Mouse (Mus musculus): ENCODE measurements around the gene Clstn2.
A peak's percentile ranks its signal among the peaks of the same experiment; 100 is the strongest.

Clstn2 gene

DNA sequence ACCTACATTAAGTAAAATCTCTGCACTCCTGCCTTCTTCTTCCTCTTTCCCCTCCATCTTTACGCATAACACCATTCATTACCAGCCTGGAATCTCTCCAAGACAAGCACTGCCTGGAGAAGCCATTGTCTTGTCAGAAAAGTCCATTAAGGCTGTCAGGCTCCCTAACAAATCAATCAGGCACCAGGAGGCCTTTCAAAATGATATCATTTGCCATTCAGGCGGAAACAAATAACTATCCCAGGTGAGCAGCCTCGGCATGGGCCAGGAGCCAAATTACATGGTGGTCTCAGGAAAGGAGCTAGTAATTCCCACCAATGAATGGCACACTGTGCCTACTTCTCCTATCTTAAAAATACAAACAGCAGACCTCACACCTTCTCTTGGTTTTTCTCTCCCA lies 260.6 kb downstream of the Clstn2 start:
- no peak for DNase-seq

DNA sequence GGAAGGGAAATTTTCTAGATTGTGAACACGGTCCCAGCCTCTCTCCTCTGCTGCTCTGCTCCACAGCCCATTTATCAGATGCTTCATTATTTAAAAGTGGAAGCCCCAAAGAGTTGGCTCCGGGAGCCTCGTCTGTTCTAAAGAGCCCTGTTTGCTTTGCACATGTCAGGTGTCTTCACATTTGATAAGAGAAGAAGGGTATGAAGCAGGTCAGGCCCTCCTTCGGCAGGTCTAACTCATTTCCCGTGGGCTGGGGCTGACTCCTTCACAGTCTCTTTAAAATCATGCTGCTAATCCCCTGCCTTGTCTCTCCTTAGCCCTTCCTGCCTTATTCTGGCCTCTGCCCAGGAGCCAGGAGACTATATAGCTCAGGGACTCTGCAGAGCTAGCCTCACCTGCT lies 263.6 kb downstream of the Clstn2 start:
- no peak for DNase-seq

DNA sequence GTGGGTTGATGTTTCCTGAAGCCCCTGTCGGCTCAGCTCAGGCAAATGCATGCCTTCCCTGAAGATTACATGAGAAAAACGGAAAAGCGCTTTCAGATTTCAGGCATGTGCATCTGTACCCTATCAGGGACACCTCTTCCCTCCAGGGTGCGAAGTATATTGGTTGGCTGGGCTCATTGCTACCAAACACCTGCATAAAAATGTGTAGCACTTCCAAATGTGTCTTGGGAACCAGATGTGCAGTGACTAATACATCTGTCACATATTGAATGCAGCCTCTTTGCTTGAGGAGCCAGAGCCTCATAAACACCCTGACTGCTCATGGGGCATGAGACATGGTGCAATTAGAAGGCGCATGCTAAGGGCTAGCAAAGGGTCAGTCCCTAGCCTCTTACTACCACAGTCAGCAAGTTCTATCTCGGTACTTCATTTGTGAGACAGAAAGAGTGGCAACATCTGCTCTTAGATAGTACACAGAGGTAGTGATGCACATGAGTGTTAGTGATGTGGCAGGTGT lies 267.7 kb downstream of the Clstn2 start:
- no peak for DNase-seq

DNA sequence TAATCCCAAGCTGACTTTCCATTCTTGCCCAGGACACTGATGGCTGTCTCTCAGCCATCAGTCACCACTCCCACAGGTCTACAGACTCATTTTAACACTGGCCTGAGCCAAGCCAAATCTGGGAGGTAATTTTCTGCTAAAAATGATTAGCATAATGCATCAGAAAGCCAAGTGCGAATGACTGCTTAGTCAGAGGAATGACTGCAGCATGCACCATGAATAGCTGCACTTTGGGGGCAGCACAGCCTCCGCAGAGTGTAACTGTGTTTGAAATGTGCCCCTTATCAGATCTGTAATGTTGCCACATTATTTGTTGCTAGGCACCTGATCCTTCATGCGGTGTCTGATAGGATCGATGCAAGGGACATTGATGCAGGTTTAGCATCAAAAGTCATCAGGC lies 269.9 kb downstream of the Clstn2 start:
- no peak for DNase-seq

GRCm38 (mm10) chr9:97755599-97756270 lies 277.2 kb downstream of the Clstn2 start:
- no peak for DNase-seq

- DNase-seq: no peak
Observed at GRCm38 (mm10) chr9:97753715-97754114, 279.3 kb downstream of the Clstn2 start.

DNA sequence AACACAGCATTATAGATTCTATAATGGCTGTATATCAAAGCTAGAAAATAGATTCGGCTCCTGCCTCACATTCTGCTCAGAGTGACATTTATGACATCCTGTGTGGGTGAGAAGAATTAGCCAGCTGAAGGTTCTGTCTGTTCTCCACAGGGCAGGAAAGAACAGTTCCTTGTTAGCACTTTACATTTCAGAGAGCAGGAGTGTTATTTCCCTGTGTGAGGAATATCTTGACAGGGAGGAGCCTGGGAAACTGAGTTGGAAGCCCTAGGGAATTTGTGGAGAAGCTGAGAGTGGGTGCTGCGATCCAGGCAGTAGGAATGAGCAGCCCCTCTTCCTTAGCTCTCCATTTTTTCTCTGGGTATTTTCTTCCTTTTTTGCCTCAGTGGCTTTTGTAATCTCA lies 286.4 kb downstream of the Clstn2 start:
- no peak for DNase-seq

DNA sequence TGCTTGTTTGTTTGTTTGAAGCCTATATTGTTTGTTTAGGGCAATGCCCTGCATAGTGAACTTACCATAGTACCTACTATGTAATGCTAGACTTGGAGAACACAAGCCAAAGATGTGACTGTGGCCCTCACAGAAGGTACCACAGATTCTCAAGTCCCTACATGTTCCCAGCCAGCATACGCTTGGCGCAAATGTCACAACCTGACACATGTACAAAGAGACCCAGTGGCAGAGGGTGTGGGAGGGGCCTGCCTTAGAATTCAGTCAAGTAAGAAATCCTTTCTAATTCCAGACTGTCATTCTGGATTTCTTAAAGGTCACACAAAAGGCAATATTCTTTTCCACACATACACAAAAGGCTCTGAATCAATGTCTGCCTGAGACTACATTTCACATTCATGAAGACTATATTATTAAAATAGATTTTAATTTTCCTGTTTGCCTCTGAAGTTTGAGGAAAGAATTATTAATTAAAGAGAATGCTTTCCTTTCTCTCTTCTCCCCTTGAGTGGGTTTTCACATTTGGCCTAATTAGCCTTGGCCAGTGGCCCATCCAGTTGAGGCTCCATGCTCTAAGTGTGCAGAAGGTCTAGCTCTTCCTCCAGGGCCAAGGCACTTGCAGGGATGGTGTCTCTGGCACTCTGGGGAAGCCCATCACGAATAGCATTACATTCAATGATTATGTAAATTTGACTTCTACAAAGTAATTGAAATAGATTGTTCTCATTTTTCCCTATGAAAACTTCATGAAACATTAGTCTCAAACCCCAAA lies 305.1 kb downstream of the Clstn2 start:
- no peak for DNase-seq

GRCm38 (mm10) chr9:97717728-97718127 lies 315.3 kb downstream of the Clstn2 start:
- no peak for DNase-seq

GRCm38 (mm10) chr9:97717005-97717404 lies 316.0 kb downstream of the Clstn2 start:
- DNase-seq: no peak

DNA sequence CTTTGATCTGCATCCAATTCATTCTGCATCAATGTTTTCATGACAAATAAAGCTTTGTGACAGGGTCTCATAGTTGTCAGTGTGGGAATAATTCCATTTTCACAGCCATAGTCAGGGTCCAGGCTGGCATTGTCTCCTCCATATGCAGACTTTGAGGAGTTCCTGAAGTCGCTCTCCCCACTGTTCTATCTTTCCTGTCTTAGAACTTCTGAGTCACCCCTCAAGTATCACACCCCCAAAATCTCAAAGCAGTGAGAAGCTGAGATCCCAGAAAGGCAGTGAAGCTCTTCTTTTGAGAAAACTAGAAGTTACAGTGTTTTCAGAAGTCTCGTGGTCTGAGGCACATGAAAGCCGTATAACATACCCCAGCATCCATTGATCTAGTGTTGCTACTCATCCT lies 320.1 kb downstream of the Clstn2 start:
- no peak for DNase-seq

DNA sequence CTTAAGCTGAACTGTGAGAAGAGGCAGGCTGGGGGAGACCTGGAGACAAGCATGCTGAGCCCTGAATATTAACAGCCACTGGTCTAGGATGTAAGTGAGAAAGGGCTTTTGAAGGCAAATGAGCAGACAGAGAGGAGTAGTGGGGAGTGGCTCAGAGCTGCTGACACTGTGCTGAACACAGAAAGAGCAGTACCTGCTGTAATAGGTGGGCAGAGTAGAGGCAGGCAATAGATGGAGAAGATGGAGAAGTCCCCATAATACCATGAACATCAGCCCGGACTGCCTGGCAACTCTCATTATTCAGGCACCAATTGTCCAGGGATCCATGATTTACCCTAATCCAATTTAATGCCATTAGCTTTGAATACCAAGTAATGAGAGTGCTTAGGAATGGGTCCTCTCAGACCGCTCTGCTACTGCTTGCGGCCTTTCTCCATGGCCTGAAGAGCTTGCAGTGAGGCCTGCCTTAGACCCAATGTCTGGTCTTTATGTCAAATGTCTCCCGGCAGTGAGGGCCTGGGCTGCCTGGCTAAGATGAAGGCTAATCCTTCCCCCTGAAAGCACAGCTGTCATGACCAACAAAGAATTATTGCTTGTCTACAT lies 329.0 kb downstream of the Clstn2 start:
- DNase-seq: no peak

- no peak for DNase-seq
Observed at GRCm38 (mm10) chr9:97702989-97703388, 330.0 kb downstream of the Clstn2 start.

- DNase-seq: no peak
Observed at GRCm38 (mm10) chr9:97699983-97700382, 333.0 kb downstream of the Clstn2 start.

- DNase-seq: no peak
Observed at GRCm38 (mm10) chr9:97699020-97699419, 334.0 kb downstream of the Clstn2 start.

DNA sequence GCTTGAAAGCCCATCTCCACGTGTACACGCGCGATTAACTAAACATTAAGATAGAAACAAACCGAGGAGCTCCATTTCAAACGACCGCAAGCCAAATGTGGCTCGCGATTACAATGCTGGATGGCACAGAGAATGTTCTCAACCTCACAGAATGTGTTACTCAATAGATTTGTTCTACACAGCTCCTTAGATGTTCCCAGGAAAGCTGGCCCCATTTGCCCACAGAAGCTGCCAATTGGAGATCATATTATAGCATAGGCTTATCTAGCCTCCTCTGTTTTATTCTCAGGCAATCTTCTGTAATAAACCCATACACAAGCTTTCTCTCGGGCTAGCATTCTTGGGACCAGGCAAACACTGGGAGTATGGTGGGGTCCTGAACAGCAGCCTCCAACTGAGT lies 334.9 kb downstream of the Clstn2 start:
- DNase-seq: no peak

DNA sequence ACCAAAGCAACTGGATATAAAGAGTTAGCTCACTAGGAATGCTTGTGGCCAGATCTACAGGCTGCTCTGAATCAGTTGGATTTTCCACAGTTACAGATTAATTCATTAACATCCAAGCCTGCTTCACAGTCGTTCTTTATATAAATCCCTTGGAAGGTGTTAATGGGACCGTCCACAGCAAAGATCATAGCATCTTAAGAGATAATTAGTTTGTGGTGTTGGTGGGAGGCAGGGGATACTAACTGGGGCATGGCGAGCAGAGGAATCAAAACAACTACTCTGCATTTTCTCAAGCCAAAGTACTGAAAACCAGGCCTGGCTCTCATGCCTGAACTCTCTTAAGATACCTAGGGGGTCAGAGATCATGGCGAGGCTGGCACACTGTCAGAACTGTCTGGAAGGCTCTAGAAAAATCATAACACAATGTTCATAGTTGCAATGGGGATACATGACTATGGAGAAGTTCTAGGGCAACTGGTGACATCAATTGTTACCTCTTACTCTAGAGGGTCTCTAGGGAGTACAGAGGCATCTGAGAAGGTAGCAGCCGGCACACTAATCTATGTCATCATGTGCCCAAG lies 336.2 kb downstream of the Clstn2 start:
- DNase-seq: peak; percentile 12

- no peak for DNase-seq
Observed at GRCm38 (mm10) chr9:97695278-97695677, 337.7 kb downstream of the Clstn2 start.

GRCm38 (mm10) chr9:97686826-97687425 lies 346.1 kb downstream of the Clstn2 start:
- no peak for DNase-seq

GRCm38 (mm10) chr9:97685664-97686063 lies 347.3 kb downstream of the Clstn2 start:
- DNase-seq: no peak

DNA sequence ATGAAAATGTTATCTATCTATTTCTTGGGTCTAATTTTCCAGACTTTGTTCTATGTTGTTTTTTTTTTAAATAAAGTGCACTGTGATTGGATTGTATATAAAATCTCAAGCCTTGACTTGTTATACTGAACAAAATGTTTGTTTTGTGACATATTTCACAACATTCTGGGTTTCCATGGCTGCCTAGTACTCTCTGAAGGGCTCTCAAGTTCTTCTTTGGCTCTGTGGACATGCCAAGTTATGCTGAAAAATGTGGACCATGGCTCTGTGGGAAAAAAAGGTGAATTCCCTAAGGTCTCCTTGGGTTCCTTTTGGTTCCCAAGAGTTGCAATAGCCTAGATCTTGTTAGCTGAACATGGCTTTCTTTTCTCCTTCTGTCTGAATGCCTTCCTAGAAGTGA lies 353.1 kb downstream of the Clstn2 start:
- no peak for DNase-seq

DNA sequence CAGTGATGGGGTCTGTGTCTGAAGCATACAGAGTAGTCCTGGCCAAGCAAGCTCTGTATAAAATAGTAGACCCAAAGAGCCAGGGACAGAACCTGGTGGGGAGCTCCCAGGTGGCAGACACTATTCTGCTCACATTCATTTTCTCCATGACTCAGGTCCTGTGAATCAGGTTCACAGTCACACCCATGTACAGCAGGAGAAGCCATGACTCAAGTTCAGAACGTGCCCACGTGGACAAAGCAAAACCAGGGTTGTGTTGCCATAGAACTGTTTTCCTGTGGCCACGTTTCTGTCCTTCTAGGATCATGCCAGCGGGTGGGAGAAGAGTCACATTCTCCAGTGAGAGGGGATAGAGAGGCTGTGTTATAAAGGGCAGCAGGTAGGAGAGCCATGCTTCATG lies 353.9 kb downstream of the Clstn2 start:
- DNase-seq: no peak

GRCm38 (mm10) chr9:97677075-97677474 lies 355.9 kb downstream of the Clstn2 start:
- DNase-seq: no peak
